Mouse (Mus musculus): ENCODE measurements around the gene Olfr851. TPM values are rescaled to one million over a fixed set of nuclear protein-coding genes. Genes with fewer than 3 reads are reported as not detected.

Gene Olfr851
- polyA plus RNA-seq (2015; fragmentation: Nextera tagmentation; extraction: Ambion mirVana) = not detected in 2 replicates

GRCm38 (mm10) chr9:19492995-19493394, at the start of gene Olfr851:
Gene Olfr851 (plus strand): TSS chr9:19493295.
- no peaks in the 10 kb centered on the region for H3K27me3 ChIP-seq (replicated peaks; ENCODE audit: control insufficient read depth, insufficient read depth, low read length)
- no peaks in the 10 kb centered on the region for H3K4me1 ChIP-seq (replicated peaks; ENCODE audit: control insufficient read depth, insufficient read depth, low read length)
- H3K9me3 ChIP-seq (ENCODE audit: control insufficient read depth, low read length) = peaks cover 7% of the 10 kb centered on the region; the same call in 1 of the 2 replicates
- no peak within 1 kb of the TSS for H3K9ac ChIP-seq (replicated peaks; ENCODE audit: low read depth, low read length)
- H3K4me3 ChIP-seq (replicated peaks; ENCODE audit: low read length) = no peak within 1 kb of the TSS
- no peak within 1 kb of the TSS for H3K27ac ChIP-seq (ENCODE audit: low read length)
- no peaks in the 10 kb centered on the region for H3K36me3 ChIP-seq (ENCODE audit: control insufficient read depth, insufficient read depth)
- ATAC-seq = no peak
- no peak within 1 kb of the TSS for H3K4me2 ChIP-seq (ENCODE audit: low read length)

GRCm38 (mm10) chr9:19478148-19478547, 14.9 kb upstream of the Olfr851 start, which contains the start of gene Olfr850:
Gene Olfr850 (minus strand): TSS chr9:19478248.
- Histone ChIP-seq H3K36me3 (ENCODE audit: control insufficient read depth, insufficient read depth) (no peaks in the 10 kb centered on the region), H3K9me3 (ENCODE audit: control insufficient read depth, low read length) (no peaks in the 10 kb centered on the region), H3K9ac (replicated peaks; ENCODE audit: low read depth, low read length) (no peak within 1 kb of the TSS), H3K27ac (ENCODE audit: low read length) (no peak within 1 kb of the TSS), H3K4me1 (replicated peaks; ENCODE audit: control insufficient read depth, insufficient read depth, low read length) (no peaks in the 10 kb centered on the region), H3K4me2 (ENCODE audit: low read length) (no peak within 1 kb of the TSS), H3K4me3 (replicated peaks; ENCODE audit: low read length) (no peak within 1 kb of the TSS), H3K27me3 (replicated peaks; ENCODE audit: control insufficient read depth, insufficient read depth, low read length) (no peaks in the 10 kb centered on the region)
- no peak for ATAC-seq

- 80% methylated on average over 1 of the region's 1 CpGs for WGBS
- no peak for ATAC-seq
- H3K27me3 ChIP-seq (replicated peaks; ENCODE audit: control insufficient read depth, insufficient read depth, low read length) = no peaks in the 10 kb centered on the region
Observed at GRCm38 (mm10) chr9:19540976-19541375, 47.9 kb downstream of the Olfr851 start, which contains the start of gene Olfr853. Gene Olfr853 (minus strand): TSS chr9:19541076.

More at GRCm38 (mm10) chr9:19540976-19541375, 47.9 kb downstream of the Olfr851 start, which contains the start of gene Olfr853:
- no peaks in the 10 kb centered on the region for H3K36me3 ChIP-seq (ENCODE audit: control insufficient read depth, insufficient read depth)
- H3K4me2 ChIP-seq (ENCODE audit: low read length) = no peak within 1 kb of the TSS
- H3K4me1 ChIP-seq (replicated peaks; ENCODE audit: control insufficient read depth, insufficient read depth, low read length) = no peaks in the 10 kb centered on the region
- peaks cover 3% of the 10 kb centered on the region; the same call in 1 of the 2 replicates for H3K9me3 ChIP-seq (ENCODE audit: control insufficient read depth, low read length)
- no peak within 1 kb of the TSS for H3K9ac ChIP-seq (replicated peaks; ENCODE audit: low read depth, low read length)
- H3K4me3 ChIP-seq (replicated peaks; ENCODE audit: low read length) = no peak within 1 kb of the TSS
- H3K27ac ChIP-seq (ENCODE audit: low read length) = no peak within 1 kb of the TSS

Other genes starting within 250 kb of the Olfr851 start
- gene Olfr843, start 241.3 kb upstream of the Olfr851 start, polyA plus RNA-seq (2015; fragmentation: Nextera tagmentation; extraction: Ambion mirVana) = not detected in 2 replicates
- gene Olfr844, start 176.9 kb upstream of the Olfr851 start, polyA plus RNA-seq (2015; fragmentation: Nextera tagmentation; extraction: Ambion mirVana) = not detected in 2 replicates
- not detected in 2 replicates for gene Olfr845, start 156.8 kb upstream of the Olfr851 start, polyA plus RNA-seq (2015; fragmentation: Nextera tagmentation; extraction: Ambion mirVana)
- not detected in 2 replicates for gene Olfr846, start 129.3 kb upstream of the Olfr851 start, polyA plus RNA-seq (2015; fragmentation: Nextera tagmentation; extraction: Ambion mirVana)
- gene Olfr847, start 114.6 kb upstream of the Olfr851 start, polyA plus RNA-seq (2015; fragmentation: Nextera tagmentation; extraction: Ambion mirVana) = not detected in 2 replicates
- not detected in 2 replicates for gene Olfr849, start 53.0 kb upstream of the Olfr851 start, polyA plus RNA-seq (2015; fragmentation: Nextera tagmentation; extraction: Ambion mirVana)
- gene Olfr850, start 15.0 kb upstream of the Olfr851 start, polyA plus RNA-seq (2015; fragmentation: Nextera tagmentation; extraction: Ambion mirVana) = not detected in 2 replicates
- not detected in 2 replicates for gene Olfr853, start 47.8 kb downstream of the Olfr851 start, polyA plus RNA-seq (2015; fragmentation: Nextera tagmentation; extraction: Ambion mirVana)
- gene Olfr854, start 74.1 kb downstream of the Olfr851 start, polyA plus RNA-seq (2015; fragmentation: Nextera tagmentation; extraction: Ambion mirVana) = not detected in 2 replicates
- not detected in 2 replicates for gene Olfr855, start 89.3 kb downstream of the Olfr851 start, polyA plus RNA-seq (2015; fragmentation: Nextera tagmentation; extraction: Ambion mirVana)
- 51.7 and 56.0 TPM in 2 replicates for gene Zfp317, start 128.8 kb downstream of the Olfr851 start, polyA plus RNA-seq (2015; fragmentation: Nextera tagmentation; extraction: Ambion mirVana)
- not detected in 2 replicates for gene Olfr857, start 216.1 kb downstream of the Olfr851 start, polyA plus RNA-seq (2015; fragmentation: Nextera tagmentation; extraction: Ambion mirVana)